Mouse (Mus musculus) kidney, postnatal 10 days (tissue): ENCODE measurements at regions not wholly inside any gene's neighbourhood (a gene's known extent, or its start where the extent isn't known, plus 50 kb on each side); places are given as distances from the start of the nearest gene placed in this dataset.

ENCODE experiments used
- DNase-seq: peaks from one replicate; pipeline ENCODE4 v3.0.0; 2021; ENCODE audit warnings: mixed read lengths

GRCm38 (mm10) chr3:124501427-124501826 is 75.6 kb upstream of the 1700006A11Rik start:
- no peak for DNase-seq

- peak; percentile 4 for DNase-seq
Observed at GRCm38 (mm10) chr3:124496072-124496471, 70.2 kb upstream of the 1700006A11Rik start.
